Mouse (Mus musculus): ENCODE measurements around the gene Rpf2.
A peak's percentile ranks its signal among the peaks of the same experiment; 100 is the strongest.

DNA sequence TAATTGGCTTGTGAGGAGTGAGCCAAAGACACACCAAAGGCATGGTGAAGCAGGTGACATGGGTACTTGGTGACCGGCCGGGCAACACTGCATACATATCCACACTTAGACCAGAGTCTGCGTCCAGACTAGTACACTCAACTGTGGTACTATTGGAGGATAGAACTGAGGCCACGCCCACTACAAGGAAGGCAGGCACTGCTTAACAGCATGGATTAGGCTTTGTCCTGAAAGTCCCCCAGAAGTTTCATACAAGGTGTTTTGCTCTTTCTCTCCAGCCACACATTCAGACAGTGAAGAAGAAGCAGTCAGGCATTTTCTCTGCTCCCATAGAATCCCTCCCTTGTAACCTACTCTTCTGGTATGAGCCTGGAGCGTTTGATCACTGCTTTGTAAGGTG, 9.9 kb upstream of the Rpf2 start:
- TF ChIP-seq POLR2A (IDR thresholded peaks at IDR 0.05; ENCODE audit: insufficient read depth, low read length) (peak; percentile 75), CTCF (IDR thresholded peaks at IDR 0.05; ENCODE audit: low read depth, low read length) (no peak), EP300 (IDR thresholded peaks at IDR 0.05; ENCODE audit: insufficient read depth, low read depth, low read length) (no peak)
